Mouse (Mus musculus): ENCODE data around the gene Stra6.

GRCm38 (mm10) chr9:58103647-58104046 is 40.1 kb downstream of the Stra6 start:
- no peak for TF ChIP-seq CTCF (conservative IDR thresholded peaks at IDR 0.05 in 1 of 2, IDR thresholded peaks at IDR 0.05 in 1 of 2; ENCODE audit: low read depth in 2 of 2, low read length in 2 of 2)
- TF ChIP-seq NRF1 (IDR thresholded peaks at IDR 0.05; ENCODE audit: low read depth, low read length): no peak
- TF ChIP-seq EP300 (IDR thresholded peaks at IDR 0.05; ENCODE audit: low read length): no peak
- TF ChIP-seq MAX (IDR thresholded peaks at IDR 0.05; ENCODE audit: low read length): no peak

All from CH12.LX (cell line).